Mouse (Mus musculus): ENCODE measurements around the gene Ankrd27.

GRCm38 (mm10) chr7:35579849-35580248 is 6.2 kb upstream of the Ankrd27 start:
- TF ChIP-seq MAX (IDR thresholded peaks at IDR 0.05; ENCODE audit: low read length) (no peak), POLR2A (IDR thresholded peaks at IDR 0.05; ENCODE audit: control insufficient read depth in 1 of 2, insufficient read depth in 1 of 2, low read depth in 1 of 2, low read length in 2 of 2, poor library complexity in 1 of 2) (no peak), USF2 (IDR thresholded peaks at IDR 0.05; ENCODE audit: borderline replicate concordance in 1 of 2, insufficient read depth in 1 of 2, low read depth in 1 of 2, low read length in 2 of 2) (no peak), CHD1 (IDR thresholded peaks at IDR 0.05; ENCODE audit: low read depth, low read length) (no peak), UBTF (IDR thresholded peaks at IDR 0.05; ENCODE audit: borderline replicate concordance, insufficient read depth, low read depth, low read length) (no peak), ETS1 (IDR thresholded peaks at IDR 0.05; ENCODE audit: low read depth, low read length) (no peak), MAFK (IDR thresholded peaks at IDR 0.05; ENCODE audit: borderline replicate concordance, low read depth, low read length) (no peak)
